Mouse (Mus musculus): ENCODE results near the gene Krt33b. TPM values are rescaled to one million over a fixed set of nuclear protein-coding genes. Genes with fewer than 3 reads are reported as not detected.

Krt33b gene
- polyA plus RNA-seq (2015; fragmentation: Nextera tagmentation; extraction: Ambion mirVana): 0.06 TPM in 1 of 2 replicates, not detected in the other

- no peak for TF ChIP-seq EP300 (optimal IDR thresholded peaks at IDR 0.05)
- TF ChIP-seq CTCF (IDR thresholded peaks at IDR 0.05; ENCODE audit: low read depth): no peak
- H3K9ac ChIP-seq (ENCODE audit: low read length): no peak within 1 kb of the TSS
- no peak for ATAC-seq (ENCODE audit: low FRiP score, low TSS enrichment)
Measured at GRCm38 (mm10) chr11:100029768-100030167, at the start of gene Krt33b. Krt33b (minus strand) TSS chr11:100029868.

GRCm38 (mm10) chr11:100073873-100074272 lies 44.2 kb upstream of the Krt33b start:
- H3K27ac ChIP-seq (replicated peaks): no peak overlapping the region
- H3K9me3 ChIP-seq (ENCODE audit: control insufficient read depth, low read length): no peaks in the 10 kb centered on the region
- H3K27me3 ChIP-seq (ENCODE audit: control insufficient read depth, insufficient read depth, low read length): no peaks in the 10 kb centered on the region
- H3K4me2 ChIP-seq (replicated peaks; ENCODE audit: low read depth): no peak overlapping the region
- H3K36me3 ChIP-seq (ENCODE audit: control insufficient read depth, insufficient read depth, low read length): no peaks in the 10 kb centered on the region
- TF ChIP-seq CTCF (IDR thresholded peaks at IDR 0.05; ENCODE audit: low read depth) (no peak), EP300 (optimal IDR thresholded peaks at IDR 0.05) (peak; percentile 85)
- no peak overlapping the region for H3K4me3 ChIP-seq (ENCODE audit: low read depth, low read length)
- DNase-seq (ENCODE audit: low spot score): no peak
- 29% methylated on average over 1 of the region's 1 CpGs for WGBS
- peaks cover 2% of the 10 kb centered on the region; the same call in 1 of the 2 replicates for H3K4me1 ChIP-seq (replicated peaks; ENCODE audit: control insufficient read depth, insufficient read depth)
- ATAC-seq (ENCODE audit: low FRiP score, low TSS enrichment): peak; percentile 73; the same call in 1 of the 2 replicates
- no peak overlapping the region for H3K9ac ChIP-seq (ENCODE audit: low read length)

More at GRCm38 (mm10) chr11:100029768-100030167, at the start of gene Krt33b:
- 90% methylated on average over 6 of the region's 6 CpGs for WGBS
- H3K36me3 ChIP-seq (ENCODE audit: control insufficient read depth, insufficient read depth, low read length): no peaks in the 10 kb centered on the region
- H3K9me3 ChIP-seq (ENCODE audit: control insufficient read depth, low read length): no peaks in the 10 kb centered on the region
- H3K4me3 ChIP-seq (ENCODE audit: low read depth, low read length): no peak within 1 kb of the TSS
- DNase-seq (ENCODE audit: low spot score): no peak
- no peaks in the 10 kb centered on the region for H3K4me1 ChIP-seq (replicated peaks; ENCODE audit: control insufficient read depth, insufficient read depth)
- no peak within 1 kb of the TSS for H3K27ac ChIP-seq (replicated peaks)
- no peak within 1 kb of the TSS for H3K4me2 ChIP-seq (replicated peaks; ENCODE audit: low read depth)
- H3K27me3 ChIP-seq (ENCODE audit: control insufficient read depth, insufficient read depth, low read length): no peaks in the 10 kb centered on the region

- no peaks in the 10 kb centered on the region for H3K9me3 ChIP-seq (ENCODE audit: control insufficient read depth, low read length)
- H3K27ac ChIP-seq (replicated peaks): peak overlapping the region; percentile 65
- no peaks in the 10 kb centered on the region for H3K36me3 ChIP-seq (ENCODE audit: control insufficient read depth, insufficient read depth, low read length)
- 48% methylated on average over 17 of the region's 17 CpGs for WGBS
- H3K9ac ChIP-seq (ENCODE audit: low read length): no peak overlapping the region
- DNase-seq (ENCODE audit: low spot score) (peak; percentile 64), ATAC-seq (ENCODE audit: low FRiP score, low TSS enrichment) (peak; percentile 91)
- no peaks in the 10 kb centered on the region for H3K4me1 ChIP-seq (replicated peaks; ENCODE audit: control insufficient read depth, insufficient read depth)
- H3K4me3 ChIP-seq (ENCODE audit: low read depth, low read length): no peak overlapping the region
- H3K27me3 ChIP-seq (ENCODE audit: control insufficient read depth, insufficient read depth, low read length): no peaks in the 10 kb centered on the region
- no peak overlapping the region for H3K4me2 ChIP-seq (replicated peaks; ENCODE audit: low read depth)
- TF ChIP-seq EP300 (optimal IDR thresholded peaks at IDR 0.05) (peak; percentile 57), CTCF (IDR thresholded peaks at IDR 0.05; ENCODE audit: low read depth) (peak; percentile 64)
Measured at GRCm38 (mm10) chr11:100067293-100068036, 37.8 kb upstream of the Krt33b start.

- H3K9ac ChIP-seq (ENCODE audit: low read length): no peak overlapping the region
- TF ChIP-seq CTCF (IDR thresholded peaks at IDR 0.05; ENCODE audit: low read depth) (no peak), EP300 (optimal IDR thresholded peaks at IDR 0.05) (no peak)
- ATAC-seq (ENCODE audit: low FRiP score, low TSS enrichment) (no peak), DNase-seq (ENCODE audit: low spot score) (no peak)
- 55% methylated on average over 12 of the region's 12 CpGs for WGBS
- no peaks in the 10 kb centered on the region for H3K27me3 ChIP-seq (ENCODE audit: control insufficient read depth, insufficient read depth, low read length)
- no peaks in the 10 kb centered on the region for H3K9me3 ChIP-seq (ENCODE audit: control insufficient read depth, low read length)
- H3K4me2 ChIP-seq (replicated peaks; ENCODE audit: low read depth): no peak overlapping the region
- H3K36me3 ChIP-seq (ENCODE audit: control insufficient read depth, insufficient read depth, low read length): no peaks in the 10 kb centered on the region
- H3K4me3 ChIP-seq (ENCODE audit: low read depth, low read length): no peak overlapping the region
- H3K27ac ChIP-seq (replicated peaks): peak overlapping the region; percentile 58
- H3K4me1 ChIP-seq (replicated peaks; ENCODE audit: control insufficient read depth, insufficient read depth): no peaks in the 10 kb centered on the region
Measured at GRCm38 (mm10) chr11:100066236-100067010, 36.8 kb upstream of the Krt33b start.

DNA sequence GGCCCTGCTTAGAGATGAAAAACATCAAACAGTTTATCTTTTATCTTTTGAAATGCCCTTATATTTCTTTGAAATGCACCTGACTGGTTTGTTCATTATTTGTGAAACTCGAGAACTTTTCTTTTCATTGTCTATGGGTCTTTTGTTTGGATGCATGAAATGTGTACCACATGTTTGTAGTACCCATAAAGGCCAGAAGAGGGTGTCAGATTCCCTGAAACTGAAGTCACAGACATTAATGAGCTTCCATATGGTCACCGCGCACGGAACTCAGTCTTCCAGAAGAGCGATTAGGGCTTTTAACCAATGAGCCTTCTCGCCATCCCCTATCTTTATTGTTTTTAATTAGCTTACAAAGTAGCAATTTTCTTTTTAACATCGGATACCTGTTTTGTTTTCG lies 29.2 kb upstream of the Krt33b start:
- DNase-seq (ENCODE audit: low spot score): no peak
- Histone ChIP-seq H3K27me3 (ENCODE audit: control insufficient read depth, insufficient read depth, low read length) (no peaks in the 10 kb centered on the region), H3K27ac (replicated peaks) (no peak overlapping the region), H3K4me2 (replicated peaks; ENCODE audit: low read depth) (no peak overlapping the region), H3K9ac (ENCODE audit: low read length) (no peak overlapping the region), H3K9me3 (ENCODE audit: control insufficient read depth, low read length) (no peaks in the 10 kb centered on the region), H3K4me3 (ENCODE audit: low read depth, low read length) (no peak overlapping the region), H3K4me1 (replicated peaks; ENCODE audit: control insufficient read depth, insufficient read depth) (no peaks in the 10 kb centered on the region), H3K36me3 (ENCODE audit: control insufficient read depth, insufficient read depth, low read length) (no peaks in the 10 kb centered on the region)
- no peak for ATAC-seq (ENCODE audit: low FRiP score, low TSS enrichment)
- TF ChIP-seq EP300 (optimal IDR thresholded peaks at IDR 0.05): no peak
- TF ChIP-seq CTCF (IDR thresholded peaks at IDR 0.05; ENCODE audit: low read depth): peak; percentile 57
- 78% methylated on average over 8 of the region's 8 CpGs for WGBS

All from stomach, postnatal 0 days (tissue).